In genomic region chr9:77537357-77537756, GRCm38 (mm10) we compare ENCODE assay signal across 25 mouse cellular contexts. TPM values are rescaled to one million over a fixed set of nuclear protein-coding genes. Genes with fewer than 3 reads are reported as not detected.
DNase-seq lines count a peak whose midpoint lies in the region; ATAC-seq lines count a peak whose summit lies in the region.
"Had no signal": no experiment of that assay in that cellular context is flagged by ENCODE, and none has a peak within 500 bp of the region (broad histone marks: within the 10 kb centered on the region; RNA-seq: fewer than 3 reads in every experiment).

No protein-coding gene starts in this region.

- peak overlapping the region; percentile 27 for H3K4me2 ChIP-seq in lung, embryonic 15.5 days
- H3K4me2 ChIP-seq in stomach, embryonic 15.5 days, result 0 out of 2 replicates have a peak overlapping the region, but pooled peaks have one; percentile 1
- H3K4me2 ChIP-seq: heart, embryonic 15.5 days; neural tube, embryonic 15.5 days had no signal

- H3K27ac ChIP-seq in lung, embryonic 15.5 days, result peak overlapping the region; percentile 63
- H3K27ac ChIP-seq in stomach, embryonic 15.5 days, result peak overlapping the region; percentile 46
- H3K27ac ChIP-seq: heart, embryonic 15.5 days; left cerebral cortex, adult 2 months; neural tube, embryonic 15.5 days had no signal

- peaks cover 29% of the 10 kb centered on the region for H3K4me1 ChIP-seq in lung, embryonic 15.5 days
- peaks cover 14% of the 10 kb centered on the region for H3K4me1 ChIP-seq in stomach, embryonic 15.5 days

- no peak for DNase-seq in lung, postnatal 36 days
- DNase-seq in layer of hippocampus, postnatal 25 days (ENCODE audit: extremely low spot score in 1 of 2, low spot score in 1 of 2), result no peak
- DNase-seq in embryo, embryonic 11 days, result no peak
- DNase-seq in adrenal gland, postnatal 10 days, result no peak
- DNase-seq: adrenal gland, adult 8-10 months; cerebellum, postnatal 14 days; gastrocnemius, postnatal 36 days; heart, postnatal 4 days; kidney, adult 8-10 months; kidney, postnatal 36 days; left cerebral cortex, postnatal 4 days; liver; right cerebral cortex, postnatal 14 days had no signal

- no peak overlapping the region for H3K4me3 ChIP-seq in lung, embryonic 15.5 days
- no peak overlapping the region for H3K4me3 ChIP-seq in stomach, embryonic 15.5 days (replicated peaks)
- H3K4me3 ChIP-seq: erythroblast, embryonic 14.5 days; heart, embryonic 15.5 days; left cerebral cortex, adult 2 months; neural tube, embryonic 15.5 days had no signal

- H3K27me3 ChIP-seq in lung, embryonic 15.5 days, result peaks cover 30% of the 10 kb centered on the region; the same call in 1 of the 2 replicates
- no peaks in the 10 kb centered on the region for H3K27me3 ChIP-seq in stomach, embryonic 15.5 days (replicated peaks)
- H3K27me3 ChIP-seq: heart, embryonic 15.5 days; neural tube, embryonic 15.5 days; Patski had no signal

- ATAC-seq in lung, embryonic 15.5 days (ENCODE audit: borderline replicate concordance, extremely low read depth, low FRiP score, low TSS enrichment), result no peak
- peak; percentile 75 for ATAC-seq in granulocyte monocyte progenitor cell, adult 5-6 weeks (replicated peaks; ENCODE audit: poor library complexity, severe bottlenecking)
- ATAC-seq in megakaryocyte, adult 5-6 weeks (ENCODE audit: poor library complexity, severe bottlenecking), result peak; percentile 70
- no peak for ATAC-seq in stomach, embryonic 15.5 days (ENCODE audit: insufficient read depth, low FRiP score, low read depth)
- ATAC-seq: forebrain, embryonic 14.5 days; hindbrain, embryonic 16.5 days; midbrain, embryonic 16.5 days; Patski had no signal

- H3K9me3 ChIP-seq in lung, embryonic 15.5 days, result no peaks in the 10 kb centered on the region
- no peaks in the 10 kb centered on the region for H3K9me3 ChIP-seq in stomach, embryonic 15.5 days
- H3K9me3 ChIP-seq: heart, embryonic 15.5 days; neural tube, embryonic 15.5 days had no signal

- H3K9ac ChIP-seq in lung, embryonic 15.5 days, result no peak overlapping the region
- no peak overlapping the region for H3K9ac ChIP-seq in stomach, embryonic 15.5 days
- H3K9ac ChIP-seq: heart, embryonic 15.5 days; neural tube, embryonic 15.5 days had no signal

- WGBS in lung, embryonic 15.5 days, result 48% methylated on average over 10 of the region's 10 CpGs
- WGBS in stomach, embryonic 15.5 days, result 64% methylated on average over 10 of the region's 10 CpGs

- H3K36me3 ChIP-seq in lung, embryonic 15.5 days, result no peaks in the 10 kb centered on the region
- no peaks in the 10 kb centered on the region for H3K36me3 ChIP-seq in stomach, embryonic 15.5 days
- H3K36me3 ChIP-seq: heart, embryonic 15.5 days; neural tube, embryonic 15.5 days had no signal

RNA-seq across cellular contexts. Expression of gene Lrrc1, which starts 7.3 kb away (rescaled TPM):
- 9.3 and 11.4 TPM in 2 replicates for polyA plus RNA-seq in lung, embryonic 15.5 days (2015; fragmentation: Nextera tagmentation; extraction: Ambion mirVana)
- total RNA-seq in granulocyte monocyte progenitor cell, adult 5-6 weeks (2014; fragmentation: Nextera tagmentation), result 16.3 and 17.1 TPM in 2 replicates
- total RNA-seq in granulocyte monocyte progenitor cell, adult 5-6 weeks (2017), result 9.5 and 10.9 TPM in 2 replicates
- total RNA-seq in megakaryocyte, adult 5-6 weeks (2015), result 1.8 and 3.9 TPM in 2 replicates
- 1.7 and 5.0 TPM in 2 replicates for total RNA-seq in megakaryocyte, adult 5-6 weeks (2017)
- polyA plus RNA-seq in stomach, embryonic 15.5 days (2015; fragmentation: Nextera tagmentation; extraction: Ambion mirVana), result 17.3 and 17.5 TPM in 2 replicates
- 1 to 10 TPM; 6.8 to 8.1 TPM for total RNA-seq in layer of hippocampus, postnatal 25 days (2021)
- 10 to 100 TPM; 10.8 to 14.6 TPM for total RNA-seq in adrenal gland, postnatal 10 days (2021)

Comparison
In these comparisons a context has a peak if more than half of its experiments do, and no peak if none do; other contexts are left out.
1. ATAC-seq: peak in granulocyte monocyte progenitor cell, adult 5-6 weeks (single experiment) and megakaryocyte, adult 5-6 weeks (single experiment); none in lung, embryonic 15.5 days (single experiment) and stomach, embryonic 15.5 days (single experiment).